In genomic region chr17:47064592-47065306, GRCm38 (mm10) we compare ENCODE assay signal across 11 mouse cellular contexts. TPM values are rescaled to one million over a fixed set of nuclear protein-coding genes. Genes with fewer than 3 reads are reported as not detected.
DNase-seq lines count a peak whose midpoint lies in the region; ATAC-seq and TF ChIP-seq lines count a peak whose summit lies in the region.
"Had no signal": no experiment of that assay in that cellular context is flagged by ENCODE, and none has a peak within 500 bp of the region (broad histone marks: within the 10 kb centered on the region; RNA-seq: fewer than 3 reads in every experiment).

No protein-coding gene starts in this region.

- H3K9me3 ChIP-seq in embryonic facial prominence, embryonic 15.5 days (replicated peaks): no peaks in the 10 kb centered on the region
- H3K9me3 ChIP-seq in stomach, postnatal 0 days (ENCODE audit: control insufficient read depth, low read length): no peaks in the 10 kb centered on the region
- H3K9me3 ChIP-seq in hindbrain, embryonic 11.5 days (ENCODE audit: control insufficient read depth, low read length): no peaks in the 10 kb centered on the region

- H3K36me3 ChIP-seq in embryonic facial prominence, embryonic 15.5 days: no peaks in the 10 kb centered on the region
- no peaks in the 10 kb centered on the region for H3K36me3 ChIP-seq in stomach, postnatal 0 days (ENCODE audit: control insufficient read depth, insufficient read depth, low read length)
- H3K36me3 ChIP-seq in hindbrain, embryonic 11.5 days (ENCODE audit: control insufficient read depth, insufficient read depth, low read length): no peaks in the 10 kb centered on the region

- no peak overlapping the region for H3K4me3 ChIP-seq in embryonic facial prominence, embryonic 15.5 days (replicated peaks)
- H3K4me3 ChIP-seq in stomach, postnatal 0 days (ENCODE audit: low read depth, low read length): no peak overlapping the region
- H3K4me3 ChIP-seq in hindbrain, embryonic 11.5 days (ENCODE audit: low read depth, low read length): no peak overlapping the region

- peak; percentile 54; the same call in 1 of the 2 replicates for ATAC-seq in embryonic facial prominence, embryonic 15.5 days (ENCODE audit: insufficient number of reproducible peaks, low FRiP score, low TSS enrichment, low read depth)
- ATAC-seq in stomach, postnatal 0 days (ENCODE audit: low FRiP score, low TSS enrichment): peak; percentile 56
- no peak for ATAC-seq in hindbrain, embryonic 11.5 days (ENCODE audit: low FRiP score)

- H3K27me3 ChIP-seq in embryonic facial prominence, embryonic 15.5 days: no peaks in the 10 kb centered on the region
- H3K27me3 ChIP-seq in stomach, postnatal 0 days (ENCODE audit: control insufficient read depth, insufficient read depth, low read length): no peaks in the 10 kb centered on the region
- no peaks in the 10 kb centered on the region for H3K27me3 ChIP-seq in hindbrain, embryonic 11.5 days (ENCODE audit: control insufficient read depth, insufficient read depth, low read length)

- H3K4me1 ChIP-seq in embryonic facial prominence, embryonic 15.5 days: peaks cover 6% of the 10 kb centered on the region; the same call in 1 of the 2 replicates
- no peaks in the 10 kb centered on the region for H3K4me1 ChIP-seq in stomach, postnatal 0 days (replicated peaks; ENCODE audit: control insufficient read depth, insufficient read depth)
- no peaks in the 10 kb centered on the region for H3K4me1 ChIP-seq in hindbrain, embryonic 11.5 days (replicated peaks; ENCODE audit: control insufficient read depth, insufficient read depth, low read length)

- no peak overlapping the region for H3K4me2 ChIP-seq in embryonic facial prominence, embryonic 15.5 days (replicated peaks)
- H3K4me2 ChIP-seq in stomach, postnatal 0 days (replicated peaks; ENCODE audit: low read depth): no peak overlapping the region
- H3K4me2 ChIP-seq in hindbrain, embryonic 11.5 days (replicated peaks; ENCODE audit: low read depth, low read length): no peak overlapping the region

- TF ChIP-seq EP300 in stomach, postnatal 0 days (optimal IDR thresholded peaks at IDR 0.05): no peak

- TF ChIP-seq CTCF in stomach, postnatal 0 days (IDR thresholded peaks at IDR 0.05; ENCODE audit: low read depth): no peak

- WGBS in embryonic facial prominence, embryonic 15.5 days: 66% methylated on average over 14 of the region's 14 CpGs
- 55% methylated on average over 14 of the region's 14 CpGs for WGBS in stomach, postnatal 0 days
- WGBS in hindbrain, embryonic 11.5 days: 84% methylated on average over 14 of the region's 14 CpGs

- H3K9ac ChIP-seq in embryonic facial prominence, embryonic 15.5 days: no peak overlapping the region
- H3K9ac ChIP-seq in stomach, postnatal 0 days (ENCODE audit: low read length): no peak overlapping the region
- H3K9ac ChIP-seq in hindbrain, embryonic 11.5 days (ENCODE audit: low read depth, low read length): no peak overlapping the region

- peak; percentile 69 for DNase-seq in kidney, adult 9 months
- DNase-seq in kidney, postnatal 14 days: no peak
- DNase-seq in R1 (ENCODE audit: low read depth, low spot score): peak; percentile 27
- peak; percentile 20 for DNase-seq in stomach, postnatal 0 days (ENCODE audit: low spot score)
- no peak for DNase-seq in hindbrain, embryonic 11.5 days (ENCODE audit: low spot score)
- no peak for DNase-seq in frontal cortex, adult 2 months (ENCODE audit: extremely low spot score in 1 of 2, low spot score in 1 of 2)
- no peak for DNase-seq in cerebellum, adult 9-11 months
- DNase-seq: cerebellum, adult 8-10 months; layer of hippocampus, adult 9-11 months; thymus, postnatal 36 days had no signal

- H3K27ac ChIP-seq in embryonic facial prominence, embryonic 15.5 days (replicated peaks): no peak overlapping the region
- 0 out of 2 replicates have a peak overlapping the region, but pooled peaks have one; percentile 13 for H3K27ac ChIP-seq in stomach, postnatal 0 days (replicated peaks)
- no peak overlapping the region for H3K27ac ChIP-seq in hindbrain, embryonic 11.5 days (ENCODE audit: low read depth, low read length)

RNA-seq across cellular contexts. Expression of gene Ubr2, which starts 54.4 kb away (rescaled TPM):
- polyA plus RNA-seq in embryonic facial prominence, embryonic 15.5 days (2015; fragmentation: Nextera tagmentation; extraction: Ambion mirVana): 18.7 and 19.1 TPM in 2 replicates
- polyA plus RNA-seq in stomach, postnatal 0 days (2015; fragmentation: Nextera tagmentation; extraction: Ambion mirVana): 5.9 and 6.1 TPM in 2 replicates
- 17.7 and 23.8 TPM in 2 replicates for polyA plus RNA-seq in hindbrain, embryonic 11.5 days (2014; fragmentation: Nextera tagmentation; extraction: Ambion mirVana)
- polyA plus RNA-seq in frontal cortex, adult 2 months (2012; rRNA removed): 33.6 and 41.7 TPM in 2 replicates

Comparison
In these comparisons a context has a peak if more than half of its experiments do, and no peak if none do; other contexts are left out.
1. DNase-seq: peak in kidney, adult 9 months (single experiment), R1 (single experiment) and stomach, postnatal 0 days (single experiment); none in kidney, postnatal 14 days (single experiment), hindbrain, embryonic 11.5 days (single experiment), frontal cortex, adult 2 months (0 of 2) and cerebellum, adult 9-11 months (single experiment).